Mouse (Mus musculus): Measurements from ENCODE around the gene Srbd1.

The Srbd1 gene

GRCm38 (mm10) chr17:85982271-85982670, 162.7 kb downstream of the Srbd1 start:
- DNase-seq (ENCODE audit: low spot score), result no peak

- no peak for DNase-seq (ENCODE audit: low spot score)
Observed at GRCm38 (mm10) chr17:85981869-85982268, 163.1 kb downstream of the Srbd1 start.

GRCm38 (mm10) chr17:85978876-85979275, 166.1 kb downstream of the Srbd1 start:
- DNase-seq (ENCODE audit: low spot score), result no peak

- no peak for DNase-seq (ENCODE audit: low spot score)
Observed at GRCm38 (mm10) chr17:85975077-85975476, 169.9 kb downstream of the Srbd1 start.

GRCm38 (mm10) chr17:85974591-85974990, 170.4 kb downstream of the Srbd1 start:
- DNase-seq (ENCODE audit: low spot score), result no peak

GRCm38 (mm10) chr17:85971120-85971519, 173.9 kb downstream of the Srbd1 start:
- DNase-seq (ENCODE audit: low spot score), result no peak

GRCm38 (mm10) chr17:85961653-85962052, 183.3 kb downstream of the Srbd1 start:
- DNase-seq (ENCODE audit: low spot score), result no peak

- no peak for DNase-seq (ENCODE audit: low spot score)
Observed at GRCm38 (mm10) chr17:85951771-85952170, 193.2 kb downstream of the Srbd1 start.

- peak; percentile 20 for DNase-seq (ENCODE audit: low spot score)
Observed at GRCm38 (mm10) chr17:85949919-85950505, 195.0 kb downstream of the Srbd1 start.

- DNase-seq (ENCODE audit: low spot score), result peak; percentile 43
Observed at GRCm38 (mm10) chr17:85948911-85949909, 195.8 kb downstream of the Srbd1 start.

- DNase-seq (ENCODE audit: low spot score), result no peak
Observed at GRCm38 (mm10) chr17:85944726-85945125, 200.2 kb downstream of the Srbd1 start.

GRCm38 (mm10) chr17:85943994-85944640, 200.9 kb downstream of the Srbd1 start:
- no peak for DNase-seq (ENCODE audit: low spot score)

GRCm38 (mm10) chr17:85943551-85943981, 201.4 kb downstream of the Srbd1 start:
- DNase-seq (ENCODE audit: low spot score), result no peak

- no peak for DNase-seq (ENCODE audit: low spot score)
Observed at GRCm38 (mm10) chr17:85943071-85943470, 201.9 kb downstream of the Srbd1 start.

GRCm38 (mm10) chr17:85942123-85942522, 202.9 kb downstream of the Srbd1 start:
- no peak for DNase-seq (ENCODE audit: low spot score)

GRCm38 (mm10) chr17:85941141-85941738, 203.7 kb downstream of the Srbd1 start:
- DNase-seq (ENCODE audit: low spot score), result no peak

- no peak for DNase-seq (ENCODE audit: low spot score)
Observed at GRCm38 (mm10) chr17:85937131-85937530, 207.8 kb downstream of the Srbd1 start.

GRCm38 (mm10) chr17:85935268-85935667, 209.7 kb downstream of the Srbd1 start:
- DNase-seq (ENCODE audit: low spot score), result no peak
